Mouse (Mus musculus): ENCODE data around the gene Abcg8.

DNA sequence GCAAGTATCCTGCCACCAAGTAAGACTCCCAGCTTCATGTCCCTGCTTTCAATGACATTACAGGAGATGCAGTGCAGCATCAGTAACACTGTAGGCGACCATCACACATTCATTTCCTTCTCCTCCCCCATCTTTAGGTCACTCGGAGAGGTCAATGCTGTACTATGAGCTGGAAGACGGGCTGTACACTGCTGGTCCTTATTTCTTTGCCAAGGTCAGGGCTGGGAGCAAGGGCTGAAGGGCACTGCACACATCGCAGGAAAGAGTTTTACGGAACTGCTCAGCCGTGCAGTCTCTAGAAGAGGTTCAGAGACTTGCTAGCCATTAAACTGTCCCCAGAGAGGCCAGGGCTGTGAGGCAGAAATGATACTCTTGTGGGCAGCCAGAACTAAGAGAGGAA, 20.4 kb downstream of the Abcg8 start:
- TF ChIP-seq POLR2A (IDR thresholded peaks at IDR 0.05; ENCODE audit: extremely low read depth, insufficient read depth, low read length) (no peak), CTCF (IDR thresholded peaks at IDR 0.05; ENCODE audit: low read depth, low read length) (no peak)

All from liver, adult 2 months (tissue).